Mouse (Mus musculus): ENCODE measurements around the gene Rbm4b.

GRCm38 (mm10) chr19:4720112-4720511, 36.2 kb upstream of the Rbm4b start:
- no peak for TF ChIP-seq CTCF (IDR thresholded peaks at IDR 0.05; ENCODE audit: low read depth)
- TF ChIP-seq EP300 (IDR thresholded peaks at IDR 0.05; ENCODE audit: low read depth), result no peak
